Mouse (Mus musculus) limb, embryonic 13.5 days (tissue): ENCODE measurements at regions not wholly inside any gene's neighbourhood (a gene's known extent, or its start where the extent isn't known, plus 50 kb on each side); places are given as distances from the start of the nearest gene placed in this dataset.

Experiments
- ATAC-seq: fragments of 200-750 bp; cut with Nextera tagmentation; 2 replicates; pipeline ENCODE4 v1.8.0; 2017; ENCODE audit warnings: low read depth, moderate number of reproducible peaks, moderate TSS enrichment; ENCODE audit not compliant: low FRiP score
- H3K27ac ChIP-seq: fragments of 300-500 bp; sonication (generic); 2 replicates; pipeline ENCODE4 v1.5.1; 2015; ENCODE audit warnings: inconsistent platforms, mild to moderate bottlenecking, moderate library complexity
- H3K27me3 ChIP-seq: fragments of 300-500 bp; sonication (generic); 2 replicates; pipeline ENCODE4 v1.6.1; 2015; ENCODE audit warnings: mild to moderate bottlenecking, inconsistent platforms
- H3K36me3 ChIP-seq: fragments of 300-500 bp; sonication (generic); 2 replicates; pipeline ENCODE4 v1.6.1; 2015; ENCODE audit warnings: inconsistent platforms, mild to moderate bottlenecking, moderate library complexity
- H3K4me1 ChIP-seq: fragments of 300-500 bp; sonication (generic); 2 replicates; pipeline ENCODE4 v1.6.1; 2015; ENCODE audit warnings: inconsistent platforms
- H3K4me2 ChIP-seq: fragments of 300-500 bp; sonication (generic); replicated peaks from 2 replicates; pipeline ENCODE4 v1.6.1; 2015; ENCODE audit warnings: inconsistent platforms, mild to moderate bottlenecking, moderate library complexity
- H3K4me3 ChIP-seq: fragments of 300-500 bp; sonication (generic); 2 replicates; pipeline ENCODE4 v1.5.1; 2015; ENCODE audit warnings: moderate library complexity, mild to moderate bottlenecking, inconsistent platforms
- H3K9ac ChIP-seq: fragments of 300-500 bp; sonication (generic); 2 replicates; pipeline ENCODE4 v1.6.1; 2015; ENCODE audit warnings: mild to moderate bottlenecking, inconsistent platforms
- H3K9me3 ChIP-seq: fragments of 300-500 bp; sonication (generic); 2 replicates; pipeline ENCODE4 v1.6.1; 2016; ENCODE audit warnings: inconsistent platforms
- WGBS: fragments of 180-500 bp; shearing (Covaris S2); methylation state at CpG from one replicate; pipeline ENCODE4 v1.1.7; 2015; 5-methylcytosine and 5-hydroxymethylcytosine counted together

GRCm38 (mm10) chr16:24341736-24342135, 51.6 kb upstream of the Lpp start:
- H3K4me3 ChIP-seq, result no peak overlapping the region
- H3K36me3 ChIP-seq, result no peaks in the 10 kb centered on the region
- H3K9ac ChIP-seq, result no peak overlapping the region
- WGBS, result 86% methylated on average over 7 of the region's 7 CpGs
- H3K9me3 ChIP-seq, result no peaks in the 10 kb centered on the region
- no peak overlapping the region for H3K4me2 ChIP-seq
- no peaks in the 10 kb centered on the region for H3K27me3 ChIP-seq
- no peak overlapping the region for H3K27ac ChIP-seq
- ATAC-seq, result no peak
- peaks cover 12% of the 10 kb centered on the region for H3K4me1 ChIP-seq

GRCm38 (mm10) chr16:24340646-24341045, 52.7 kb upstream of the Lpp start:
- Histone ChIP-seq H3K4me3 (no peak overlapping the region), H3K4me1 (peaks cover 12% of the 10 kb centered on the region), H3K27me3 (no peaks in the 10 kb centered on the region), H3K27ac (no peak overlapping the region), H3K9ac (no peak overlapping the region), H3K9me3 (no peaks in the 10 kb centered on the region), H3K4me2 (no peak overlapping the region), H3K36me3 (no peaks in the 10 kb centered on the region)
- 86% methylated on average over 7 of the region's 7 CpGs for WGBS
- ATAC-seq, result no peak

- Histone ChIP-seq H3K9ac (no peak overlapping the region), H3K9me3 (no peaks in the 10 kb centered on the region), H3K27me3 (no peaks in the 10 kb centered on the region), H3K4me2 (no peak overlapping the region), H3K36me3 (no peaks in the 10 kb centered on the region), H3K4me1 (peaks cover 12% of the 10 kb centered on the region), H3K27ac (peak overlapping the region; percentile 17; the same call in 1 of the 2 replicates), H3K4me3 (no peak overlapping the region)
- ATAC-seq, result peak; percentile 54
- WGBS, result 35% methylated on average over 10 of the region's 10 CpGs
Measured at GRCm38 (mm10) chr16:24339320-24340265, 53.7 kb upstream of the Lpp start.

- Histone ChIP-seq H3K4me3 (no peak overlapping the region), H3K9ac (no peak overlapping the region), H3K36me3 (no peaks in the 10 kb centered on the region), H3K9me3 (no peaks in the 10 kb centered on the region), H3K27ac (no peak overlapping the region), H3K4me1 (peaks cover 12% of the 10 kb centered on the region), H3K27me3 (no peaks in the 10 kb centered on the region), H3K4me2 (no peak overlapping the region)
- no peak for ATAC-seq
- 90% methylated on average over 7 of the region's 7 CpGs for WGBS
Measured at GRCm38 (mm10) chr16:24338404-24338803, 54.9 kb upstream of the Lpp start.

- H3K4me2 ChIP-seq, result no peak overlapping the region
- no peaks in the 10 kb centered on the region for H3K9me3 ChIP-seq
- no peak for ATAC-seq
- H3K27me3 ChIP-seq, result no peaks in the 10 kb centered on the region
- H3K27ac ChIP-seq, result no peak overlapping the region
- peaks cover 5% of the 10 kb centered on the region for H3K4me1 ChIP-seq
- no peak overlapping the region for H3K9ac ChIP-seq
- no peak overlapping the region for H3K4me3 ChIP-seq
- no peaks in the 10 kb centered on the region for H3K36me3 ChIP-seq
- WGBS, result 55% methylated on average over 2 of the region's 2 CpGs
Measured at GRCm38 (mm10) chr16:24334389-24334788, 58.9 kb upstream of the Lpp start.

GRCm38 (mm10) chr16:24331446-24332020, 61.8 kb upstream of the Lpp start:
- Histone ChIP-seq H3K27ac (no peak overlapping the region), H3K36me3 (no peaks in the 10 kb centered on the region), H3K9me3 (no peaks in the 10 kb centered on the region), H3K27me3 (no peaks in the 10 kb centered on the region), H3K9ac (no peak overlapping the region), H3K4me3 (no peak overlapping the region), H3K4me1 (no peaks in the 10 kb centered on the region), H3K4me2 (no peak overlapping the region)
- ATAC-seq, result no peak
- WGBS, result 88% methylated on average over 13 of the region's 13 CpGs

GRCm38 (mm10) chr16:24326571-24326970, 66.7 kb upstream of the Lpp start:
- Histone ChIP-seq H3K36me3 (no peaks in the 10 kb centered on the region), H3K4me1 (no peaks in the 10 kb centered on the region), H3K27ac (no peak overlapping the region), H3K27me3 (no peaks in the 10 kb centered on the region), H3K4me3 (no peak overlapping the region), H3K9me3 (no peaks in the 10 kb centered on the region), H3K9ac (no peak overlapping the region), H3K4me2 (no peak overlapping the region)
- ATAC-seq, result no peak
- 84% methylated on average over 4 of the region's 4 CpGs for WGBS

GRCm38 (mm10) chr16:24326046-24326445, 67.3 kb upstream of the Lpp start:
- H3K9ac ChIP-seq, result no peak overlapping the region
- H3K36me3 ChIP-seq, result no peaks in the 10 kb centered on the region
- 90% methylated on average over 5 of the region's 5 CpGs for WGBS
- no peaks in the 10 kb centered on the region for H3K27me3 ChIP-seq
- H3K9me3 ChIP-seq, result no peaks in the 10 kb centered on the region
- ATAC-seq, result no peak
- H3K4me1 ChIP-seq, result no peaks in the 10 kb centered on the region
- H3K27ac ChIP-seq, result no peak overlapping the region
- no peak overlapping the region for H3K4me2 ChIP-seq
- no peak overlapping the region for H3K4me3 ChIP-seq

- 89% methylated on average over 2 of the region's 2 CpGs for WGBS
Measured at GRCm38 (mm10) chr16:24324917-24325316, 68.4 kb upstream of the Lpp start.

GRCm38 (mm10) chr16:24318723-24319437, 74.4 kb upstream of the Lpp start:
- H3K36me3 ChIP-seq, result no peaks in the 10 kb centered on the region
- H3K4me1 ChIP-seq, result no peaks in the 10 kb centered on the region
- no peak overlapping the region for H3K4me2 ChIP-seq
- no peak for ATAC-seq
- no peak overlapping the region for H3K27ac ChIP-seq
- WGBS, result 88% methylated on average over 8 of the region's 8 CpGs
- no peaks in the 10 kb centered on the region for H3K9me3 ChIP-seq
- H3K4me3 ChIP-seq, result no peak overlapping the region
- H3K27me3 ChIP-seq, result no peaks in the 10 kb centered on the region
- H3K9ac ChIP-seq, result no peak overlapping the region

More at GRCm38 (mm10) chr16:24324917-24325316, 68.4 kb upstream of the Lpp start:
- Histone ChIP-seq H3K4me3 (no peak overlapping the region), H3K9me3 (no peaks in the 10 kb centered on the region), H3K9ac (no peak overlapping the region), H3K4me1 (no peaks in the 10 kb centered on the region), H3K36me3 (no peaks in the 10 kb centered on the region), H3K27ac (no peak overlapping the region), H3K27me3 (no peaks in the 10 kb centered on the region), H3K4me2 (no peak overlapping the region)
- ATAC-seq, result no peak

GRCm38 (mm10) chr16:24313544-24314326, 79.6 kb upstream of the Lpp start:
- Histone ChIP-seq H3K9ac (no peak overlapping the region), H3K27me3 (no peaks in the 10 kb centered on the region), H3K27ac (no peak overlapping the region), H3K4me1 (no peaks in the 10 kb centered on the region), H3K4me3 (no peak overlapping the region), H3K4me2 (no peak overlapping the region), H3K9me3 (no peaks in the 10 kb centered on the region), H3K36me3 (no peaks in the 10 kb centered on the region)
- 66% methylated on average over 7 of the region's 7 CpGs for WGBS
- no peak for ATAC-seq
